Mouse (Mus musculus): ENCODE measurements around the gene Gm4922. TPM values are rescaled to one million over a fixed set of nuclear protein-coding genes. Genes with fewer than 3 reads are reported as not detected.

Gene Gm4922
- polyA plus RNA-seq (2015; fragmentation: Nextera tagmentation; extraction: Ambion mirVana) = 0.09 and 0.11 TPM in 2 replicates

DNA sequence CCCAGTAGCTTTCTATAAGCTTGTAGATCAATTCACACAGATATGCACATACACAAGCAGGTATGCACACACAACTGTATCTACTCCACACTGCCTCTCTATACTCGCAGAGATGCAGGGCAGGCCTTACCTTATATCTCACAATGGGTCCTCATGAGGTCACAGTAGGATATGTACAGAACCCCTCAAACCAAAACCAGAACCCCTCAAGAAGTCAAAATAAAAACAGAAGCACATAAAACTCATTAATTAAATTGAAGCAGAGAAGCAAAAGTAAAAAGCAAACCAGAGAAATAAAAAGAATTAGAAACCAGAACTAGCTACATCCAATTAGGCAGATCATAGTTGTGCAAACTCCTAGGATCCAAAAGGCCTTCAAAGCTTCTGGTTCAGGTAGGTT lies at the start of gene Gm4922:
Gene Gm4922 (minus strand): TSS at position 101 of the 400 bp plus-strand sequence.
- H3K27me3 ChIP-seq (ENCODE audit: insufficient read depth, low read length) = no peaks in the 10 kb centered on the region
- no peak for ATAC-seq (ENCODE audit: low FRiP score, low TSS enrichment)
- no peak within 1 kb of the TSS for H3K9ac ChIP-seq (replicated peaks; ENCODE audit: low read length)
- H3K36me3 ChIP-seq (ENCODE audit: insufficient read depth, low read length) = no peaks in the 10 kb centered on the region
- WGBS = 71% methylated on average over 1 of the region's 1 CpGs
- H3K4me3 ChIP-seq (ENCODE audit: low read length) = no peak within 1 kb of the TSS
- no peak within 1 kb of the TSS for H3K27ac ChIP-seq (ENCODE audit: low read length)
- no peak within 1 kb of the TSS for H3K4me2 ChIP-seq (replicated peaks; ENCODE audit: low read depth, low read length)
- no peaks in the 10 kb centered on the region for H3K9me3 ChIP-seq (ENCODE audit: low read length)
- H3K4me1 ChIP-seq (ENCODE audit: insufficient read depth, low read length) = no peaks in the 10 kb centered on the region

DNA sequence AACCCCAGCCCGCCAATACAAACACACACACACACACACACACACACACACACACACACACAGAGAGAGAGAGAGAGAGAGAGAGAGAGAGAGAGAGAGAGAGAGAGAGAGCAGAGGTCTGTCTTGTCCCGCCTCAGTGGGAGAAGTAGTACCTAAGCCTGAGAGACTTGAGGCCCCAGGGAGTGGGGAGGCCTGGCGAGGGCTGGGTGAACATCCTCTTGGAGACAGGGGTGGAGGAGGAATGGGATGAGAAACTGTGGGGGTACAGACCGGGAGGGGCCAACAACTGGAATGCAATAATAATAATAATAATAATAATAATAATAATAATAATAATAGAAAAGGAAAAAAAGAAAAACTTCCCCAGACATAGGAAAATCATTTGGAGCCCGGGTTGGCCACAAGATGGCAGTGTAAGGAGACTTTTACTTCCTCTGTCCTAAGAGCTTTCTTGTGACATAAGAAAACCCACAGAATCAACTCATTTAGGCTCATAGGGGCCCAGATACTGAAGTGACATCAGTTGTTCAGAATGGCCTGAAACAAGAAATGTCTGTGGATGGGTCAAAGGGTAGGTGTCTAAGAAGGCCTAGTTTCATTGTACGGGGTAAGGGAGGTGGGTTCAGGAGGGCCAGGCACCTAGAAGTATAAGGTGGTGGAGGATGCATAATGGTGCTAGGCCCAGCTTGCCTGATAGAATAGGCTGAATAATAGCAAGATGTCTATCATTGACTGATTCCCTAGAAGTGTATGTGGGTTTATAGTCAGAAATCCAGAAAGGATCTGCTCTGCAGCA lies 49.3 kb upstream of the Gm4922 start:
- Histone ChIP-seq H3K4me1 (ENCODE audit: insufficient read depth, low read length) (no peaks in the 10 kb centered on the region), H3K36me3 (ENCODE audit: insufficient read depth, low read length) (no peaks in the 10 kb centered on the region), H3K9ac (replicated peaks; ENCODE audit: low read length) (no peak overlapping the region), H3K4me3 (ENCODE audit: low read length) (no peak overlapping the region), H3K27me3 (ENCODE audit: insufficient read depth, low read length) (no peaks in the 10 kb centered on the region), H3K9me3 (ENCODE audit: low read length) (no peaks in the 10 kb centered on the region), H3K27ac (ENCODE audit: low read length) (no peak overlapping the region), H3K4me2 (replicated peaks; ENCODE audit: low read depth, low read length) (no peak overlapping the region)
- 49% methylated on average over 6 of the region's 6 CpGs for WGBS
- 0 out of 2 replicates have a peak, but pooled peaks have one; percentile 19 for ATAC-seq (ENCODE audit: low FRiP score, low TSS enrichment)

DNA sequence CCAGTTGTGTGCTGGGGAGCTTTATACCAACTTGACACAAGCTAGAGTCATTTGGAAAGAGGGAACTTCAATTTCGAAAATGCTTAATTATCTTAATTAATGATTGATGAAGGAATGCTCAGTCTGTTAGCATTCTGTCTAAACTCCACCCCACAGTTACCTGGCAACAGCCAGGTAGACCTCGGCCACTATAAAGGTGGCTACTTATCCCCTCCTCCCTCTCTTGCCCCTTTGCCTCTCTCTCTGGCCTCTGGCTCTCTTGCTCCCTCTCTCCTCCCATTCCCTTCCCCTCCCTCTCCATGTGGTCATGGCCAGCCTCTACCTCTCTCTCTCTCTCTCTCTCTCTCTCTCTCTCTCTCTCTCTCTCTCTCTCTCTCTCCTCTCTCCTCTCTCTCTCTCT lies 47.8 kb upstream of the Gm4922 start:
- H3K27me3 ChIP-seq (ENCODE audit: insufficient read depth, low read length) = no peaks in the 10 kb centered on the region
- H3K4me1 ChIP-seq (ENCODE audit: insufficient read depth, low read length) = 0 out of 2 replicates have a peak, but pooled peaks cover 3% of the 10 kb centered on the region
- H3K9ac ChIP-seq (replicated peaks; ENCODE audit: low read length) = no peak overlapping the region
- ATAC-seq (ENCODE audit: low FRiP score, low TSS enrichment) = peak; percentile 71; the same call in 1 of the 2 replicates
- no peak overlapping the region for H3K4me2 ChIP-seq (replicated peaks; ENCODE audit: low read depth, low read length)
- H3K9me3 ChIP-seq (ENCODE audit: low read length) = no peaks in the 10 kb centered on the region
- H3K27ac ChIP-seq (ENCODE audit: low read length) = no peak overlapping the region
- H3K36me3 ChIP-seq (ENCODE audit: insufficient read depth, low read length) = no peaks in the 10 kb centered on the region
- H3K4me3 ChIP-seq (ENCODE audit: low read length) = no peak overlapping the region
- WGBS = 37% methylated on average over 2 of the region's 2 CpGs

DNA sequence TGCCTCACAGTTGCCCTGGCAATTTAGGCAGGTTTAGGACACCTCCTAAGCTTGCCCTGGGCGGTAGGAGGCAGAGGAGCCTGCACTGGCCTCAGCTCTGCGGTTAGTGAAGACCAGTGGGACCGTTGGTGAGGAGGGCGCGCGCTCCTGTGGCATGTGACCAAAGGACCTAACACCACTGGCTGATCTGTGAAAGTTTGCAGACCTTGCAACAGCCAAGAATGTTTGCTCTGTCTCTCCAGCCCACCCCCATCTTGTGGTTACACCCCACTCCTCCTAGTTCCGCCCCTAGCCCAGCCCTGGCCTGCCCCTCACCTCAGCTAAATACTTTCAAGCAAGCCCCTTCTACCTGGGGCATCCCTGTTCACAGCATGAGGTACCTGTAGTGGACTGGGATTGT lies 45.2 kb upstream of the Gm4922 start:
- ATAC-seq (ENCODE audit: low FRiP score, low TSS enrichment) = no peak; the same call in 1 of the 2 replicates
- H3K27ac ChIP-seq (ENCODE audit: low read length) = no peak overlapping the region

DNA sequence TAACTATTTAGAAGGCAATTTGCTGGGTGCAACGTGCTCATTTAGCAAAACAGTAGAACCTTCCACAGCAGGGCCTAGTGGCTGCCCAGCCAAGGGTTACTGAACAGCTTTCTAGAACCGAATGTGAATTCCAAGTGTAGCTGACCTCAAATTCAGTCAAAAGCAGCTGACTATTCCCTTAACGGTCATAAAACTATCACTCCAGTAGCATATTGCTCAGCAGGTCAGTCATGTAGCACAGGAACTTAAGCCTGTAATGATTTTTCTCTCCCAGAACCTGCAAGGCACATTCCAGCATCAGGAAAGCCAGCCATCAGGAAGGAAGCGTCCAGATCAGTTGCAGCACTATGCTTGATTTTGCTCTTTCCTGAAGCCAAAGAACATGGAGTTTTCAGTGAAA lies 43.8 kb upstream of the Gm4922 start:
- Histone ChIP-seq H3K9me3 (ENCODE audit: low read length) (no peaks in the 10 kb centered on the region), H3K4me3 (ENCODE audit: low read length) (no peak overlapping the region), H3K36me3 (ENCODE audit: insufficient read depth, low read length) (no peaks in the 10 kb centered on the region), H3K27me3 (ENCODE audit: insufficient read depth, low read length) (no peaks in the 10 kb centered on the region), H3K9ac (replicated peaks; ENCODE audit: low read length) (no peak overlapping the region), H3K4me2 (replicated peaks; ENCODE audit: low read depth, low read length) (no peak overlapping the region), H3K27ac (ENCODE audit: low read length) (no peak overlapping the region), H3K4me1 (ENCODE audit: insufficient read depth, low read length) (0 out of 2 replicates have a peak, but pooled peaks cover 3% of the 10 kb centered on the region)
- 37% methylated on average over 4 of the region's 4 CpGs for WGBS
- no peak for ATAC-seq (ENCODE audit: low FRiP score, low TSS enrichment)

More for the DNA sequence above, 45.2 kb upstream of the Gm4922 start:
- Histone ChIP-seq H3K4me3 (ENCODE audit: low read length) (no peak overlapping the region), H3K27me3 (ENCODE audit: insufficient read depth, low read length) (no peaks in the 10 kb centered on the region), H3K9me3 (ENCODE audit: low read length) (no peaks in the 10 kb centered on the region), H3K36me3 (ENCODE audit: insufficient read depth, low read length) (no peaks in the 10 kb centered on the region), H3K4me1 (ENCODE audit: insufficient read depth, low read length) (0 out of 2 replicates have a peak, but pooled peaks cover 3% of the 10 kb centered on the region), H3K9ac (replicated peaks; ENCODE audit: low read length) (no peak overlapping the region), H3K4me2 (replicated peaks; ENCODE audit: low read depth, low read length) (no peak overlapping the region)
- 48% methylated on average over 7 of the region's 7 CpGs for WGBS

DNA sequence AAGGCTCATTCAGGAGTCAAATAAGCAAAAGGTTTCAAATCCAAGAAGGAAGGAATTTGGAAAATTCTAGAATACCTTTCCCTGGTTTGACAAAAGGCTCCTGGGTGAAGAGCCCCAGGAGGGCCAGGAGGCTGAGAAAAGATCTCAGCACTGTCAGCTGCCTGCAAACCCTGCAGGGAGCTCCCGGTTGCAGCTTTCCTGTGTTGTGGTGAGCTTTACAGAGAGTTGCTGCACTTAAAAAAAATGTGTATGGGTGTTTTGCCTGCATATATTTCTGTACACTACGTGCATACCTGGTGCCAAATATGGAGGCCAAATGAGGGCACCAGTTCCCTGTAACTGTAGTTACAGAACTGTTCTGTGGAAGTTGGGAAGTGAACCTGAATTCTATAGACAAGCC lies 41.3 kb upstream of the Gm4922 start:
- no peaks in the 10 kb centered on the region for H3K27me3 ChIP-seq (ENCODE audit: insufficient read depth, low read length)
- H3K9ac ChIP-seq (replicated peaks; ENCODE audit: low read length) = no peak overlapping the region
- 64% methylated on average over 2 of the region's 2 CpGs for WGBS
- ATAC-seq (ENCODE audit: low FRiP score, low TSS enrichment) = no peak
- no peak overlapping the region for H3K4me3 ChIP-seq (ENCODE audit: low read length)
- no peaks in the 10 kb centered on the region for H3K9me3 ChIP-seq (ENCODE audit: low read length)
- H3K27ac ChIP-seq (ENCODE audit: low read length) = no peak overlapping the region
- no peaks in the 10 kb centered on the region for H3K36me3 ChIP-seq (ENCODE audit: insufficient read depth, low read length)
- 0 out of 2 replicates have a peak, but pooled peaks cover 3% of the 10 kb centered on the region for H3K4me1 ChIP-seq (ENCODE audit: insufficient read depth, low read length)
- no peak overlapping the region for H3K4me2 ChIP-seq (replicated peaks; ENCODE audit: low read depth, low read length)

DNA sequence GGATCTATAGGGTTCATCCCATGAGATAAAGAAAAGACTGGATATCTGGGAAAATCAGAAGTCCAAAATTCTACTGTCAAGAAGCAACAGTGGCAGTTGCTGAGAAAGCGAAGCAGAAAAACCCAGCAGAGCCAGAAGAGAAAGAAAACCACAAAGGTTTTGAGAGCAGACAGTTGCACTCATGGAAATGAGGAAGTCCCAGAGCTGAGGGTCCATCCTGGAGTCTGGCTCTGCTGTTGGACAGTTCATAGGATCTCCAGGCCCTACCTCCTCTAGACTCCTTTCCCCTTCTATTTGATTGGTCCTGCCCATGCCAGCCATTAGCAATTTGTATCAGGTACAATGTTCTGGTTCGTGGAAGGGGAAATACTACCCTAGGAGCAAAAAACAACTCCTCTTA lies 39.5 kb upstream of the Gm4922 start:
- H3K4me1 ChIP-seq (ENCODE audit: insufficient read depth, low read length) = 0 out of 2 replicates have a peak, but pooled peaks cover 3% of the 10 kb centered on the region
- H3K9ac ChIP-seq (replicated peaks; ENCODE audit: low read length) = no peak overlapping the region
- H3K36me3 ChIP-seq (ENCODE audit: insufficient read depth, low read length) = no peaks in the 10 kb centered on the region
- WGBS = 72% methylated on average over 2 of the region's 2 CpGs
- no peak overlapping the region for H3K27ac ChIP-seq (ENCODE audit: low read length)
- no peak overlapping the region for H3K4me3 ChIP-seq (ENCODE audit: low read length)
- H3K9me3 ChIP-seq (ENCODE audit: low read length) = no peaks in the 10 kb centered on the region
- no peaks in the 10 kb centered on the region for H3K27me3 ChIP-seq (ENCODE audit: insufficient read depth, low read length)
- ATAC-seq (ENCODE audit: low FRiP score, low TSS enrichment) = no peak
- no peak overlapping the region for H3K4me2 ChIP-seq (replicated peaks; ENCODE audit: low read depth, low read length)

DNA sequence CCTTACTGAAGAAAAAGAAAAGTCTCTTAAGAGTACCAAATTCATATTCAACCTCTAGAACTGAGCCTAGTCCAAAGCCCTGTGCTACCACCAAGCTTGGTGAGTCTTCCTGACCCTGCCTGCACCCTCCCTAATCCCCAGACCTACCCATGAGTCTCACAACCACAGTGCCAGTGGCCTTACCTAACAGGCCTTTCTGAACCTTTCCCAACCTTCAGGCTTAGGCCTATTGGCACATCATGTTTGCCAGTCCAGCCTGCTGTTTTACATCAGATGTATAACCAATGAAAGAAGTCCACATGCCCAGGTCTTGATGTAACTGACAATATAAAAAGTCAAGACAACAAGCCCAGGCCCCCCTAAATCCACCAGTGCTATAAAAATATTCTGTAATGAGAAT lies 38.5 kb upstream of the Gm4922 start:
- Histone ChIP-seq H3K27me3 (ENCODE audit: insufficient read depth, low read length) (no peaks in the 10 kb centered on the region), H3K4me3 (ENCODE audit: low read length) (no peak overlapping the region), H3K9ac (replicated peaks; ENCODE audit: low read length) (no peak overlapping the region), H3K4me1 (ENCODE audit: insufficient read depth, low read length) (0 out of 2 replicates have a peak, but pooled peaks cover 2% of the 10 kb centered on the region), H3K9me3 (ENCODE audit: low read length) (no peaks in the 10 kb centered on the region), H3K27ac (ENCODE audit: low read length) (no peak overlapping the region), H3K36me3 (ENCODE audit: insufficient read depth, low read length) (no peaks in the 10 kb centered on the region), H3K4me2 (replicated peaks; ENCODE audit: low read depth, low read length) (no peak overlapping the region)
- ATAC-seq (ENCODE audit: low FRiP score, low TSS enrichment) = no peak

DNA sequence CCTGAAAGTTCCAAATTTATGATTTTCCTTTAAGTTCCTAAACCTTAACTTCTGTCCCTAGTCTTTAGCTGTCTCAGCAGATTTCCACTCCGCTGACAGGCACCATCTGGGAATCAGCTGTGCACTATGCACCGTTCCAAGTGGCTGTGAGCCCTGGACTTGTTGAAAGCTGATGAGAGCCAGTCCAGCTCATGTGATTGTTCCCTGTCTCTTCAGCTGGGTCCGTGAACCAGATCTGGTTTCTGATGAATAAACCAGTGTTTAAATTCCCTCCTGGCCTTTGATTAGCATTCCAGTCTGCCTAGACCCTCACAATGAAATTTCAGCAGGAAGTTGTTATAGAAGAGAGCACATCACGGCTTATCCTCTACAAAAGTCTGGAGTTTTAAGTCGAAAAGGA lies 30.0 kb upstream of the Gm4922 start:
- Histone ChIP-seq H3K4me2 (replicated peaks; ENCODE audit: low read depth, low read length) (no peak overlapping the region), H3K36me3 (ENCODE audit: insufficient read depth, low read length) (no peaks in the 10 kb centered on the region), H3K27ac (ENCODE audit: low read length) (no peak overlapping the region), H3K4me3 (ENCODE audit: low read length) (no peak overlapping the region), H3K9ac (replicated peaks; ENCODE audit: low read length) (no peak overlapping the region), H3K27me3 (ENCODE audit: insufficient read depth, low read length) (no peaks in the 10 kb centered on the region), H3K4me1 (ENCODE audit: insufficient read depth, low read length) (peaks cover 5% of the 10 kb centered on the region; the same call in 1 of the 2 replicates), H3K9me3 (ENCODE audit: low read length) (no peaks in the 10 kb centered on the region)
- peak; percentile 85 for ATAC-seq (ENCODE audit: low FRiP score, low TSS enrichment)
- WGBS = 38% methylated on average over 5 of the region's 5 CpGs

DNA sequence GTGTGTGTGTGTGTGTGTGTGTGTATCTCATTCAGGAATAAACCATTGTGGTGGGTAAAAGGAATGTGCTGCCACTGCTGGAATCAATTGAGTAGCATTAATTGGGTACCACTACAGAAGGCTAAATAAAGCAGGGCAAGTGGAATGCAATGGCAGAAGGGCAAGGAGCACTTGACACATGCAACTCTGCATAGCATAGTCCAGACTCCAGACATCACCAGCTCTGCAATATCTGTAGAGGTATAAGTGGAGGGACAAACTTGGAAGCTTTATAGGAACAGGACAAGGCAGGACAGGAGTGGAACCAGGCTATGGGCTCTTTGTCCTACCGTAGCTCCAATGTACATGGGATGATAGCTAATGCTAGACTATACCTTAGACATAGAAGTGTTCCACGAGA lies 25.2 kb upstream of the Gm4922 start:
- Histone ChIP-seq H3K27ac (ENCODE audit: low read length) (no peak overlapping the region), H3K36me3 (ENCODE audit: insufficient read depth, low read length) (no peaks in the 10 kb centered on the region), H3K4me1 (ENCODE audit: insufficient read depth, low read length) (peaks cover 2% of the 10 kb centered on the region; the same call in 1 of the 2 replicates), H3K27me3 (ENCODE audit: insufficient read depth, low read length) (no peaks in the 10 kb centered on the region), H3K9ac (replicated peaks; ENCODE audit: low read length) (no peak overlapping the region), H3K9me3 (ENCODE audit: low read length) (no peaks in the 10 kb centered on the region), H3K4me2 (replicated peaks; ENCODE audit: low read depth, low read length) (no peak overlapping the region), H3K4me3 (ENCODE audit: low read length) (no peak overlapping the region)
- 82% methylated on average over 2 of the region's 2 CpGs for WGBS
- no peak for ATAC-seq (ENCODE audit: low FRiP score, low TSS enrichment)

Measured in kidney, embryonic 16.5 days (tissue).